Mouse (Mus musculus): ENCODE measurements at regions not wholly inside any gene's neighbourhood (a gene's known extent, or its start where the extent isn't known, plus 50 kb on each side); places are given as distances from the start of the nearest gene placed in this dataset.

DNA sequence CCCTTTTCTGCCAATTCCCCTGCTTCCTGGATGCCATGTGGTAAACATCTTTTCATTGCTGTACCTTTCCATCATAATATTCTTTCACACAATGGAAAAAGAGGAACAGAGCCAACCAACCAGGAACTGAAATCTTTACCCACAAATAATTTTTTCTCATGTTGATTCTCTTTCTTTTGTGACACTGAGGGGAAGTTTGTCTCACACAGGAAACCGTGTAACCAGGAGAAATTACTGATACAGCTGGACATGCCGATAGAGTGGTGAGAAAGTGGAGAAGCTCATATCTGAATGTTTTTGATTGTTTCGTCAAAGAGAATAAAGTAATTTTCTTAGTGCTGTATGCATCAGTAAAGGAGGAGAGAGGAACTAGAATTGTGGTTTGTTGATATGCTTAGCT is 116.3 kb upstream of the Mettl25 start:
- TF ChIP-seq CTCF (IDR thresholded peaks at IDR 0.05): no peak
- CTCF ChIA-PET: no interaction called here
- no peak for DNase-seq (ENCODE audit: low read depth, low spot score)
- peaks cover 26% of the 10 kb centered on the region for H3K27me3 ChIP-seq
- POLR2A ChIA-PET: no interaction called here
- in situ Hi-C loops (cut with MboI; ENCODE audit: low pct_unique_long_range_greater_than_20kb): no loop called here
- ATAC-seq: no peak

DNA sequence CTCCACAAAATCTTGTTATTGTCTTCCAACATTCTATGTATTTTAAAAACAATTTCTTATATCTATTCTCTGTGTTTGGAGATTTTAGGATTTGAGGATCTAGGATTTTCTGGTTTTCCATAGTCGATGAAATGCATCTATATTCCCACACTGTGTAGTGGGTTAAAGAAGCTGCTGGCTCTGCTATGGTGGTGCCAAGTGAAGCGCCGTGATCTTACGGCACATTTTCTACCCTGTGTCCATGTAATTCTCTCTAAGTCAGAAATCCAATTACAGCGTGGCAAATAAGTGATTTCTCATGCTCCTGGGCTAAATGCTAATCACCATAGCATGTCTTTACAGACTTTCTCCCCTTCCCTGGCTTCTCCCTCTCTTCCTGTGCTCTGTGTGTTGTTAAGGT is 92.1 kb upstream of the Mettl25 start:
- no peak for DNase-seq (ENCODE audit: low read depth, low spot score)
- ChIA-PET POLR2A (no interaction called here), CTCF (no interaction called here)
- no peak for ATAC-seq
- in situ Hi-C loops (cut with MboI; ENCODE audit: low pct_unique_long_range_greater_than_20kb): no loop called here
- H3K27me3 ChIP-seq: no peaks in the 10 kb centered on the region
- no peak for TF ChIP-seq CTCF (IDR thresholded peaks at IDR 0.05)

DNA sequence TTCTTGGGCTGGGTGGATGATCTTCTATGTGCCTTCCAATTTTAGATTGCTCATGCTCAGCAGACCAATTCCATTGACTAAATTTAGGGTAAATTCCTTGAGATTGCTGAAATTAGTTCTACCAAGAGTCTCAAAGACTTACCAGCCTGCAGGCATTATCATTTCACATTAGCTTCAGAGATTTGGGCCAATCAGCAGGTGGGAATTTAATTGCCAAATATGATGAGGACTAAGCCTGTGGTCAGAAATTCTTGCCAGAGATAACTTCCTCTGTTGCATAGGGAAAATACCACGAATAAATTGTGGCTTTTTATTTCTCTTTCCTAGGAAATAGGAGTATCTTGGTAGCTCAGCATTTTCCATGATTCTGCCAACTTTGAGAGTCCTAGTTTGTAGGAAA is 91.6 kb upstream of the Mettl25 start:
- ChIA-PET POLR2A (no interaction called here), CTCF (no interaction called here)
- in situ Hi-C loops (cut with MboI; ENCODE audit: low pct_unique_long_range_greater_than_20kb): no loop called here
- no peak for TF ChIP-seq CTCF (IDR thresholded peaks at IDR 0.05)
- no peak for DNase-seq (ENCODE audit: low read depth, low spot score)
- no peaks in the 10 kb centered on the region for H3K27me3 ChIP-seq
- ATAC-seq: no peak

DNA sequence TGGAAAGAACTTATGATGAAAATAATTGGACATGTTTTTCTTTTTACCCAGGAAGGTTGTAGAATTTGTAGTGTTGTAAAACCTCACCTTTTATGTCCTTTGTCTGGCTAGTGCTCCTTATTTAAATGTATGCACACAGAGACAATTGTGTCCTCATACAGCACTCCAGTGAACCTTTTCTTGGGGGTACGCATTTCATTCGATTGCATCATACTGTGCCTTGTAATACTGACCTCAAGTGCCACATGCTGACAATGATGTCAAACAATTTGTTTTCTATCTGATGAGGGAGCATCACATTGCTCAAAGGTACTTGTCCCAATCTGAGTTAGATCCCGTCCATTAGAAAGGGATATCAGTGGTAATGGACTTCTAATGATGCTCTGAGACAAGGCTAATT is 86.4 kb upstream of the Mettl25 start:
- CTCF ChIA-PET: no interaction called here
- no peak for ATAC-seq
- POLR2A ChIA-PET: no interaction called here
- DNase-seq (ENCODE audit: low read depth, low spot score): no peak
- in situ Hi-C loops (cut with MboI; ENCODE audit: low pct_unique_long_range_greater_than_20kb): no loop called here
- H3K27me3 ChIP-seq: peaks cover 5% of the 10 kb centered on the region
- TF ChIP-seq CTCF (IDR thresholded peaks at IDR 0.05): no peak

DNA sequence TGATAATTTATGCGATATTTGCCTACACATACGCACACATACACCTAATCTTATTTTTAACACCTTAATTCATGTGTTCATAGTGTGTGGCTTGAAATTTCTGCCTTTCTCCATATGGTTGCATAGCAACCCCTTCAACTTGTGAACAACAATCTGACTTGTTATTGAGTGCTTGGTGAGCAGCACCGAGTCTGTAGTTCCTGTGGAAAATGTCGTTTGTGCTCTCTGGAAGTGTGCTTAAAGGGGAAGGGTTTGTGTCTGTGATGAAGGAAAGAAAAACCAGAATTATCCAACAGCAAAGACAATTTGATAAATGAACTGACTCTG is 85.7 kb upstream of the Mettl25 start:
- peaks cover 5% of the 10 kb centered on the region for H3K27me3 ChIP-seq
- POLR2A ChIA-PET: no interaction called here
- CTCF ChIA-PET: no interaction called here
- ATAC-seq (no peak), DNase-seq (ENCODE audit: low read depth, low spot score) (no peak)
- in situ Hi-C loops (cut with MboI; ENCODE audit: low pct_unique_long_range_greater_than_20kb): no loop called here
- TF ChIP-seq CTCF (IDR thresholded peaks at IDR 0.05): no peak

DNA sequence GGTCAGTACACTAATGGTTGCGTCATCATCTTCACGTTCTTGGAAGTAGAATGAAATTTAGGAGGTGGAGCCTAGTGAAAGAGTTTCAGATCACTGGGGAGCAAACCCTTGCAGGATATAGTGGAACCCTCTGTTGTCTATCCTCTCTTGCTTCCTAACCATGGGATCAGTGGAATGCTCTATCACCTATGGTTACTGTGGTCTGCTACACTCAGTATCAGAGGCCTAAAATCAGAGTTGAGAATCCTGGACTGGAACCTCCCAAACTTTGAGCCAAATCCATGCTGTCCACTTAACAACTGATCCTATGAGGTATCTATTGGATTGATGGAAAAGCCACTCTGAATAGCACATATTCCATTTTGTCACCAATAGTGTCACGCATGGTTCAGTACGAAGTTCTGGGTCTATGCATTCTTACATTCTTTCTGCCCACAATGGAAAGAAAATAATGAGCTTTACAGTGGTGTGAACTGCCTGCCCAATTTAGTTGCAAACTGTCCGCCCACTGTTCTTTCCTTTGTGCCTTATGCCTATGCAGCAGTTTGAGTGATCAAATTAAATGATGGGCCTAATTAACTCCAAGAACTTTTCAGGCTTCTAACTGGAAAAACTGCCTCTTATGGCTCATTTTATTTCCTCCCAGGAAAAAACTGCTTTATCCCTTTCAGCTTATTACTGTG is 85.2 kb upstream of the Mettl25 start:
- CTCF ChIA-PET: no interaction called here
- H3K27me3 ChIP-seq: peaks cover 5% of the 10 kb centered on the region
- ATAC-seq (no peak), DNase-seq (ENCODE audit: low read depth, low spot score) (no peak)
- in situ Hi-C loops (cut with MboI; ENCODE audit: low pct_unique_long_range_greater_than_20kb): no loop called here
- no peak for TF ChIP-seq CTCF (IDR thresholded peaks at IDR 0.05)
- POLR2A ChIA-PET: no interaction called here

DNA sequence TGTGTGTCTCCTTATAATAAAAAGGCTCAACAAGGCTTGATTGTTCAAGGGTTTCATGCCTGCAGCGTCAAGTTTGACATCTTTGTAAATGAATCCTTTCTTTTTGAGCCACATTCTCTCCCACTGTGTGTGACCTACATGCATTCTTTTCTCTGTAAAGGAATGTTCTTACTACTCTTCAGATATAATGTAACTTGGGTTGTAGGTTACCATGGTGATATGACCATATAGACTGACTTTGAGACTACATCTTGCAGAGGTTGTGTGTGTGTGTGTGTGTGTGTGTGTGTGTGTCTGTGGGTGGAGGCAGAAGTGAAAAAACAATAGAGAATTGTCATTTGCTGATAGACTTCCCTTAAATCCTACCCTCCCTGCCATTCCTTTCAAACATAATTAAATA is 58.5 kb upstream of the Mettl25 start:
- ChIA-PET POLR2A (no interaction called here), CTCF (no interaction called here)
- TF ChIP-seq CTCF (IDR thresholded peaks at IDR 0.05): no peak
- in situ Hi-C loops (cut with MboI; ENCODE audit: low pct_unique_long_range_greater_than_20kb): no loop called here
- DNase-seq (ENCODE audit: low read depth, low spot score): no peak
- H3K27me3 ChIP-seq: no peaks in the 10 kb centered on the region
- no peak for ATAC-seq

DNA sequence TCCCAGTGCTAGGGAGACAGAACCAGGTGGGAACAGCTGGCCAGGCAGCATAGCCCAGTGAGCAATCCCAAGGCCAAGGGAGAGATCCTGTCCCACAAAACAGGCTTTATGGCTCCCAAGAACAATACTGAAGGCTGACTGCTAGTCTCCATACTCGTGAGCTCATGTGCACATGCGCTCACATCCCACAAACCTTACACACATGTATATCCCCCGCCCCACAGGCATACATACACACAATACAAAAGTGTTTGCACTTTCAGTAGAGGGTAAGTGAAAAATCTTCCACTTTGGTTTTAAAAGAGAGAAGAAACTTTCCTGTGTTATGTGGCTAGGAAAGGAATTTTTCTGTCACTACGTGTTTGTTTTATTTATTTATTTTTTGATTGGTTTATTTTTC is 58.0 kb upstream of the Mettl25 start:
- no peak for TF ChIP-seq CTCF (IDR thresholded peaks at IDR 0.05)
- H3K27me3 ChIP-seq: no peaks in the 10 kb centered on the region
- in situ Hi-C loops (cut with MboI; ENCODE audit: low pct_unique_long_range_greater_than_20kb): no loop called here
- DNase-seq (ENCODE audit: low read depth, low spot score) (no peak), ATAC-seq (no peak)
- POLR2A ChIA-PET: no interaction called here
- CTCF ChIA-PET: no interaction called here

Data from Patski (cell line).